Mouse (Mus musculus) limb, embryonic 15.5 days (tissue): ENCODE data around the gene Etfa. TPM values are rescaled to one million over a fixed set of nuclear protein-coding genes. Genes with fewer than 3 reads are reported as not detected.

Source experiments
- ATAC-seq: fragments of 200-750 bp; cut with Nextera tagmentation; 2 replicates; pipeline ENCODE4 v1.8.0; 2017; ENCODE audit warnings: low read depth, moderate TSS enrichment; ENCODE audit not compliant: insufficient number of reproducible peaks, low FRiP score, low TSS enrichment
- H3K27ac ChIP-seq: fragments of 300-500 bp; sonication (generic); 2 replicates; pipeline ENCODE4 v1.5.1; 2015; ENCODE audit warnings: moderate library complexity, mild to moderate bottlenecking, inconsistent platforms
- H3K27me3 ChIP-seq: fragments of 300-500 bp; sonication (generic); 2 replicates; pipeline ENCODE4 v1.6.1; 2015; ENCODE audit warnings: inconsistent platforms
- H3K36me3 ChIP-seq: fragments of 300-500 bp; sonication (generic); 2 replicates; pipeline ENCODE4 v1.6.1; 2015; ENCODE audit warnings: inconsistent platforms
- H3K4me1 ChIP-seq: fragments of 300-500 bp; sonication (generic); 2 replicates; pipeline ENCODE4 v1.6.1; 2015; ENCODE audit warnings: inconsistent platforms
- H3K4me2 ChIP-seq: fragments of 300-500 bp; sonication (generic); 2 replicates; pipeline ENCODE4 v1.6.1; 2015; ENCODE audit warnings: mild to moderate bottlenecking, inconsistent platforms
- H3K4me3 ChIP-seq: fragments of 300-500 bp; sonication (generic); 2 replicates; pipeline ENCODE4 v1.5.1; 2015; ENCODE audit warnings: mild to moderate bottlenecking, inconsistent platforms
- H3K9ac ChIP-seq: fragments of 300-500 bp; sonication (generic); 2 replicates; pipeline ENCODE4 v1.6.1; 2015; ENCODE audit warnings: inconsistent platforms
- H3K9me3 ChIP-seq: fragments of 300-500 bp; sonication (generic); 2 replicates; pipeline ENCODE4 v1.6.1; 2016; ENCODE audit warnings: inconsistent platforms
- WGBS: fragments of 180-500 bp; shearing (Covaris S2); methylation state at CpG from one replicate; pipeline ENCODE4 v1.1.7; 2015; 5-methylcytosine and 5-hydroxymethylcytosine counted together
- polyA plus RNA-seq: library from polyadenylated mRNA; unstranded; fragments of >200 nt; fragmentation: Nextera tagmentation; extraction: Ambion mirVana; gene quantifications from 2 replicates; pipeline ENCODE4 v1.2.1, GENCODE M21; 2015

The Etfa gene
- polyA plus RNA-seq, 1 experiment from 2014 or later: 188 TPM

DNA sequence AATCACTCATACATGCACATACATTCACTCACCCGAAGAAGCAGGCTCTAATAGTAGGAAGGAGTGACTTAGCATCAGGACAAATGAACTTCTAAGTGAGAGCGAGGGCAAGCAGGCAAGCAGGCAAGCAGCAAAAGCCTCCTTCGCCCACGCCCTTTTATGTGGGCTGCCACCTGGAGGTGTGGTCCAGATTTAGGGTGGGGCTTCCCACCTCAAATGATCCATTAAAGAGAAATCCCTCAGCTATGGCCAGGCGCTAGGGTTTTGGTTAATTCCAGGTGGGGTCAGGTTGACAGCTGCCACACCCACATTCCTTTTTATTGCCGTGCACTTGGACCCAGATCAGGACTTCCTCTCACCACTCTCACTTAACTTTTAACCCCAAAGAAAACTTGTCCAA is 101.6 kb downstream of the Etfa start:
- H3K27me3 ChIP-seq: no peaks in the 10 kb centered on the region; the same call in 1 of the 2 replicates
- 31% methylated on average over 6 of the region's 6 CpGs for WGBS
- H3K9me3 ChIP-seq: no peaks in the 10 kb centered on the region
- ATAC-seq: no peak
- no peak overlapping the region for H3K4me3 ChIP-seq
- no peak overlapping the region for H3K27ac ChIP-seq
- no peak overlapping the region for H3K4me2 ChIP-seq
- H3K36me3 ChIP-seq: no peaks in the 10 kb centered on the region
- H3K9ac ChIP-seq: no peak overlapping the region
- H3K4me1 ChIP-seq: peaks cover 16% of the 10 kb centered on the region; the same call in 1 of the 2 replicates

DNA sequence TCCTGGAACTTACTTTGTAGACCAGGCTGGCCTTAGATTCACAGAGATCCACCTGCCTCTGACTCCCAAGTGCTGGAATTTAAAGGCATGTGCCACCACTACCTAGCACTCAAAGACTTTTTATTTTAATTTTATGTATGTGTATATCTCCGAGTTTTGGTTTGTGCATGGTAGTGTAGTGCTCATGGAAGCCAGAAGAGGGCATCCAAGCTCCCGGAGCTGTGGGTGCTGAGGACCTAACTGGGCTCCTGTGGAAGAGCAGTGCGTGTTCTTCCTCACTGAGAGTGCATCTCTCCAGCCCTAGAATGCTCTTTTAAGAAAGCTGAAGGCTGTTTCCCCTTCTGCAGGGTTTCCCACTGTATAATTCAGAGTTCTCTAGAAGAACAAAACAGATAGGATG is 102.2 kb downstream of the Etfa start:
- no peaks in the 10 kb centered on the region for H3K9me3 ChIP-seq
- no peak overlapping the region for H3K9ac ChIP-seq
- no peaks in the 10 kb centered on the region for H3K36me3 ChIP-seq
- ATAC-seq: no peak
- H3K4me2 ChIP-seq: no peak overlapping the region
- peaks cover 16% of the 10 kb centered on the region; the same call in 1 of the 2 replicates for H3K4me1 ChIP-seq
- H3K27me3 ChIP-seq: no peaks in the 10 kb centered on the region; the same call in 1 of the 2 replicates
- 55% methylated on average over 3 of the region's 3 CpGs for WGBS
- no peak overlapping the region for H3K4me3 ChIP-seq
- H3K27ac ChIP-seq: no peak overlapping the region

DNA sequence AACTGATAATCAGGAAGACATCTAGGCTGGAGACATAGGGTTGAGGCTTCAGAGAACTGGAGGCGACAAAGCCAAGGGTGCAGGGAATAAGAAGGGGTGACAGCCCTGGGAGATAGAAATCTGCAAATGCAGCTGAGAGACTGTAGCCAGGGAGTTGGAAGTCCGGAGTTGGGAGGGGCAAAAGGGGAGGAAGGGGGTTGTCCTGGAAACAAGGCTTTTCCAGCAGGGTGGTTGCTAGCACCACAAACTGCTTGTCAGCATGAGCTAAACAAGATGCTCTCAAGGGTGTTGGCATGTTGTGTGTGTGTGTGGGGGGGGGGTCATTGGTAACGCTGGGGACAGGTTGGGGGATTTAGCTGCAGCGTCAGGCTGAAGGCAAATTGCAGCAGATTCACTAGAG is 103.2 kb downstream of the Etfa start:
- Histone ChIP-seq H3K9ac (no peak overlapping the region), H3K4me3 (no peak overlapping the region), H3K4me1 (peaks cover 16% of the 10 kb centered on the region; the same call in 1 of the 2 replicates), H3K4me2 (no peak overlapping the region), H3K27ac (no peak overlapping the region), H3K27me3 (no peaks in the 10 kb centered on the region; the same call in 1 of the 2 replicates), H3K9me3 (no peaks in the 10 kb centered on the region), H3K36me3 (no peaks in the 10 kb centered on the region)
- WGBS: 53% methylated on average over 4 of the region's 4 CpGs
- no peak for ATAC-seq

DNA sequence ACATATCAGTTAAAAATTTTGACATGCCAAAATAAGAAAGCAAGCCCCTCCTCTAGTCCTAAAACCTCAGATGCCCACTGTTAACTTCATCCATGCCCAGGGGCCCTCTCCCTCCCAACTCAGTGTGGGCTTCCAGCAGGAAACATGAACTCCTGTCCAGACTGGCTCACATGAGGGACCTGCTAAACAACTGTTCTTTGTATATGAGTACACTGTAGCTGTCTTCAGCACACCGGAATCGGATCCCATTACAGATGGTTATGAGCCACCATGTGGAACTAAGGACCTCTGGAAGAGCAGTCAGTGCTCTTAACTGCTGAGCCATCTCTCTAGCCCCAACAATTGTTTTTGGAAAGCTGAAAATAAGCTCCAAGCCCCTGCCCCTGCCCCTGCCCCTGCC is 105.3 kb downstream of the Etfa start:
- WGBS: 32% methylated on average over 2 of the region's 2 CpGs
- no peaks in the 10 kb centered on the region for H3K36me3 ChIP-seq
- peak; percentile 41; the same call in 1 of the 2 replicates for ATAC-seq
- no peaks in the 10 kb centered on the region; the same call in 1 of the 2 replicates for H3K27me3 ChIP-seq
- no peak overlapping the region for H3K4me3 ChIP-seq
- H3K9me3 ChIP-seq: no peaks in the 10 kb centered on the region
- no peak overlapping the region for H3K4me2 ChIP-seq
- no peak overlapping the region; the same call in 1 of the 2 replicates for H3K27ac ChIP-seq
- no peak overlapping the region for H3K9ac ChIP-seq
- H3K4me1 ChIP-seq: peaks cover 28% of the 10 kb centered on the region

DNA sequence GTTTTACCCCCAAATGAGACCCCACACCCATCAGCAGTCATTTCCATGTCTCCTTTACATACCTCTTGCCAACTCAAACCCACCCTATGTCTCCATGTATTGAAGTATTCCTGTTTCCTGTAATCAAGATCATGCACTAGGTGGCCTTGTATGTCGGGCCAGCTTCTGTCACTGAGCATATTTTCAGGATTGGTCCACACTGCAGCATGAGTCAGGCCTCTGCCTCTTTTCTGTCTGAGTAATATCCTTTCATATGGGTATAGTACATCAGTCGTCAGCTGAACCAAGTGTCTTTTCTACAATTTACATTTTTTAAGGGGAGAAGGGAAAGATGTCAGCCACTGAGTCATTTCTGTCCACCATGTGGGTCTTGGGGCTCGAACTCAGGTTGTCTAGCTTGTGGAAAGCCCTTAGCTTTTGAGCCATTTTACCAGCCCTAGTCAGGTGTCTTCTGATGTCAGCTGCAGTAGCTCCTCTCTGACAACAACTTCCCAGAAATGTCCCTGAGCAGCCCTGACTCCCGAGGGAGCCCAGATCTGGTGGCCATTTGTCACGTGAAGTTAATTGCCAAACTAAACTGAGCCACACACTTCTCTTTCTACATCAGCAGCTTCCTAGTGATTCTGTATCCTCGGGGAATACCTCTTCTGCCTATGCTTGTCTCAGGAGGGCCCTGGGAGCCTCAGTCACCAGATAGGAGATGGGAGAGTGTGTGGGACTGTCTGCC is 106.9 kb downstream of the Etfa start:
- no peak overlapping the region for H3K4me3 ChIP-seq
- ATAC-seq: no peak
- WGBS: 63% methylated on average over 6 of the region's 6 CpGs
- H3K4me1 ChIP-seq: peaks cover 23% of the 10 kb centered on the region
- no peaks in the 10 kb centered on the region for H3K9me3 ChIP-seq
- no peaks in the 10 kb centered on the region for H3K36me3 ChIP-seq
- H3K27me3 ChIP-seq: peaks cover 5% of the 10 kb centered on the region; the same call in 1 of the 2 replicates
- H3K9ac ChIP-seq: no peak overlapping the region
- H3K27ac ChIP-seq: no peak overlapping the region
- H3K4me2 ChIP-seq: no peak overlapping the region

Other genes starting within 250 kb of the Etfa start
- gene Nrg4, start 185.4 kb downstream of the Etfa start, polyA plus RNA-seq: 1.9 and 2.1 TPM in 2 replicates
- gene Tmem266, start 185.3 kb downstream of the Etfa start, polyA plus RNA-seq: 0.65 and 0.90 TPM in 2 replicates
- 0.19 and 0.45 TPM in 2 replicates for gene Isl2, start 26.4 kb upstream of the Etfa start, polyA plus RNA-seq